Mouse (Mus musculus) hematopoietic stem cell, adult 5-6 weeks (primary cell): ENCODE data around the gene Sdccag8. TPM values are rescaled to one million over a fixed set of nuclear protein-coding genes. Genes with fewer than 3 reads are reported as not detected.

Source experiments
- ATAC-seq, 2 experiments: fragments of 125-278 bp in 1 of 2; replicated peaks in 1 of 2; 2 replicates each; pipeline ENCODE4 v1.8.0; 2016 to 2017; ENCODE audit warnings: inconsistent platforms in 2 of 2, mild to moderate bottlenecking in 2 of 2, moderate number of reproducible peaks in 2 of 2, low read depth in 1 of 2, moderate TSS enrichment in 1 of 2; ENCODE audit not compliant: low FRiP score in 2 of 2, poor library complexity in 2 of 2, severe bottlenecking in 2 of 2, insufficient read depth in 1 of 2, low TSS enrichment in 1 of 2
- total RNA-seq: library from RNA; stranded (forward); fragments of 172-1452, 232-1000 nt; gene quantifications from 2 replicates; pipeline ENCODE4 v1.2.3, GENCODE M21; 2017

The Sdccag8 gene
- total RNA-seq, 1 experiment from 2014 or later, result 36.5 TPM

DNA sequence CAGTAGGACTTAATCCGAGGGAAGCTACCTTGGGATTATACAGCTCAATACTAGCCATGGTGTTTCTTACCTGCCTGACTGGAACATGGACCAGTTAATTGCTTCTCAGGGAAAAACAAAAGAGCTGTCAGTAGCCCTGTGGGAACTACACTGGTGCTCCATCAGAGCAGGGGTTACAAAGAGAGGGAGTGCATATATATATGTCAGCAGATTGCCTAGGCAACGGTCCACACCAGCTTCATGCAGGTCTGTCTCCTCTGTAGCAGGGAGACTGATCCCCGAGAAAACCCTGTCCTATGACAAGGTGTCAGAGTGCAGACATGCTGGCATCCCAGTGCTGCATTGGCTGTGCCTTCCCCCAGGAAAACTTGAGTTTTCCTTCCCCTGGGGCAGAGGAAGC, 195.6 kb downstream of the Sdccag8 start:
- no peak for ATAC-seq

DNA sequence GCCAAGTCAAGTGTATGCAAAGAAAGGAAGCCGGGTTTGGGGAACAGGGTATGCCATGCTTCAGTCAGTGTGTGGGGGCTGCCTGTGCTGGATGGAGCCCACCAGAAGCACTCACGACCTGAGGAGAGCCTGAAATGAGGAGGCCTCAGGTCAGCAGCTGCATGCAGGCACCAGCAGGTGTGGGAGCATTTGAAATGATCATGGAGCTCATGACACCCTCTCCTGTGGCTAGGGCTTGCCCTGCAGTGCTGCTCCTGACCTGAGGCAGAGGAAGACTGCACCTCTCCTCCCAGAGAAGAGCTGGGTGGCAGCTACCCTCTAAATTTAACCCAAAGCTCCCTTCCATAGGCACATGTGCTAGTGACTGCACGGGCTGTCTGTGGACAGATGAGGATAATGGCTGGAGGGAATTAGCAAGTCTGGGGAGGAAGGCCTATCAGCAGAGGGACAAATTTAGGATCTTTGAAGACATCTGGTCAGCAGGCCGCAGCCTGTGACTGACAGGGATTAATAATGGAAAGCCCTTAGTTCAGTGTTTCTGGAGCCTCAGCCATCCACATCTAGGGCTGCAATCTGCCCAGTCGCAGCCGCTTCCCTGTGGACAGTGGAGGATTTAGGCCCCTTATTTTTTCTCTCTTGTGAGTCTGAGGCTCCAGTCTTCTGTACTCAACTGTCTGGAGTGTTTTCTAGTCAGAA, 196.3 kb downstream of the Sdccag8 start:
- ATAC-seq, result no peak

DNA sequence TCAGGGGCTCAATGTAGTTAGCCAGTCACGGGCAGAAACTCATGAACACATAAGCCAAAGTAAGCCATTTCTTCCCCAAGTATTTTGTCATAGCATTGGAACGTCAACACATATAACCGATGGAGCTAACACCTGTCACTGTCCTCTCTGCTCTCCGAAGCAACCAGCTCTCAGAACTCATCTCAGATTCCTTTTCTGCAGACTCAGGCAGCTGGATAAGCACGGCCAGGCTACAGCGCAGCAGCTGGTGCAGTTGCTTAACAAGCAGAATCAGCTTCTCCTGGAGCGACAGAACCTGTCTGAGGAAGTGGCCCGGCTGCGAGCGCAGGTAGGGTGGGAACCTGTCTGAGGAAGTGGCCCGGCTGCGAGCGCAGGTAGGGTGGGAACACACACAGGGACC, 197.2 kb downstream of the Sdccag8 start:
- no peak for ATAC-seq

DNA sequence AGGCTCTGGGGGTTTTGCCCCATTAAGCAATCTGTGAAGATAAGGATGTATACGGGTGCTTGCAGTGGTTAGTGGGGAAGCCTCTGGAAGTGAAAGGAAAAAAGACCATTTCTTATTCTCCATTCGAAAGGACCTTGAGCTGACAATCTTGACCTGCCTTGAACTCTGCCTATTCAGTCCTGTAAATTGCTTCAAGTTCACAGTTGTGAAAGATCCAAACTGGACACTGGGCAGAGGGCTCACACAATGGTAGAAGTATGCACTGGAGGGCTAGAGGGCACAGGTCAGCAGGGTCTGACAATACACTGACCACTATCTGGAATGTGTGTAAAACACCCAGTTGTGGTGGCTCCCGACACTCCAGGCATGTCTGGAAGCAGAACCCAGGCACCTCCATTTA, 198.3 kb downstream of the Sdccag8 start:
- ATAC-seq, result no peak

DNA sequence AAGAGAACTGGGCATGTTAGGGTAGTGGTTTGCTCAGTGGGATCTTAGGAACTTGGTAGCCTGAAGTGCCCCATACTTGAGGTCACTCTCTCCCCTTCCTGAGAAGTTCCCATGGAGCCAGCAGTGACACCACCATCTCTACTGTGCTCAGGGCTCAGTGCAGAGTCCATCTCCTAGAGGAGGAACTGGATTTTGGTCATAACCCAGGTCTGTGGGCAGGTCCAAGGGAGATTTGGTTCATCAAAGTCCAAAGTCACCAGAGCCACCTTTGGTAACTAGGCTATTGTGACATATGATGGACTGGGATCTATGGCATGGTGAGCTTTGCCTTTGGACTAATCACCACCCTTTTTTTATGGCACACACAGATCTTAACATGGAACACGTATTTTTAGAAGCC, 198.9 kb downstream of the Sdccag8 start:
- ATAC-seq, result no peak

DNA sequence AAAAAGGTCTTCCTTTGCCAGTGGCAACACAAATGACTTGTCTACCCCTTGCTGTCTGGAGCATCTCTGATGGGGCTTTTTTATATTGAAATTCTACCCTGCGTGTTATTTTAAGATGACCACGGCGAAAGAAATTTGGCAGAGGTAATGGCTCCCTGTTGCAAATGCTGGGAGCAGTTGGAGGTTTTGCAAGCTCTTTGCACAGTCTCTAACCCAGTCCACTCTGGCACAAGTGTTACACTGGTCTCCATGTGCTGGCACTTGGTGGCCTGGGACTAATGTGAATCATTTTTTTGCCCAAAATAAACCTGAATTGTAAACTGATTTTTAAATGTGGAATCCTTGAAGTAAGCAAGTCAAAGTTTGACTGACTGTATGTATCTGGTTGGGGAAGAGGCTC, 199.3 kb downstream of the Sdccag8 start:
- no peak for ATAC-seq

DNA sequence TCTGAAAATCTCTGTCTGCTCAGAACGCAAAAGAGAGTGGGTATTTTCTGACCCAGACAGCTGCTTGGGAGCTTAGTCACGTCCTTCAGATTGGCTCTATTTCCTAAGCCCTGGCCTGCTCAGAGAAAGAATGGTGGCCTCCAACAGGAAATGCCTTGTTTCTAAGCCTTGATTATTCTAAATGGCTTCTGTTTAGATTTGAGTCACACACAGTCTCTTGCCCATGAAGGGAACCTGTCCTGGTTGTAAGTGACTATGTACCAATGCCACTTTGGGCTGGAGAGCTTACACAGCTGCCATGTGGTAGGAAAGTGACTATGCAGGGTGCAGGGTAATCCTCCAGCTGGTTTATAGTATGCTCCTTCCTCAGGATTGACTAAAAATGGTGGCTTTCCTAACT, 199.9 kb downstream of the Sdccag8 start:
- ATAC-seq, result no peak

DNA sequence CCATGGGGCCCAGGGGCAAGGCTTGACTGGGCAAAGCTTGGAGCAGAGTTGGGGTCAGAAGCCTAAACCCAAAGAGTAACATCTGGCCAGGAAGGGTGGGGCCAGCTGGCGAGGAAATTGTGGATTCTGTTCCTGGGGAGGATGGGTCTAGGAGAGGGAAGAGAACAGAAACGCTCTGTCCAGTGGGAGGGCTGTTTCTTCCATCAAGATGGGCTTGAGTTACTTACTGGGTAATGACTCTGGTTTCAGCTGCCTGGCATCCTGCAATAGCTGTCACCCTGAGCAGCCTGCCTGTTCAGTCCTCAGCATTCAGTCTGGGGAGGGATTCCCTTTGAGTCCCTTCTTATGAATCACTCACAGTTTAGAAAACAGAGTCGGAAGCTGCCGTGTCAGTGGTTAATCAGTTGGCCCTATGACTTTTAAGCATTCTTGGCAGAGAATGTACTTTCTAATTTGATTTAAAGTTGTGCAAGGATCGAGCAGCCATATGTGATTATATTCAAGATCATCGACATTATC, 200.5 kb downstream of the Sdccag8 start:
- no peak for ATAC-seq

DNA sequence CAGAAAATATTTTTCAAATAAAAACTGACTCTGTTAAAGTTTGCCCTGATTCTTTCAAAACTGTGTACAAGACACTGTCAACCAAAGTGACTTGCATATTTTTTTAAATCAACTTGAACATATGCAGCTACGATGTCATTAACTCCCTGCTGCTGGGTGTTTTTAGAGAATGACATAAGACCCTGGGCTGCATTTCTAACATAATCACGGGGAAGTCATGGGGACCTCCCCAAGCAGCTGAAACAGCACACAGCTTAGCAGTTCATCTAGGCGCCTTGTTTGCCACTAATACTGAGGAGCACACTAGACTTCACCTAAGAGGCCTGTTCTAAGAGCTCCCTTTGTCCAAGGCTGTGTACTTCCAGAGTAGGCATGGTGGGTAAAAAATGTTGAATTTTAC, 201.5 kb downstream of the Sdccag8 start:
- ATAC-seq, result no peak

DNA sequence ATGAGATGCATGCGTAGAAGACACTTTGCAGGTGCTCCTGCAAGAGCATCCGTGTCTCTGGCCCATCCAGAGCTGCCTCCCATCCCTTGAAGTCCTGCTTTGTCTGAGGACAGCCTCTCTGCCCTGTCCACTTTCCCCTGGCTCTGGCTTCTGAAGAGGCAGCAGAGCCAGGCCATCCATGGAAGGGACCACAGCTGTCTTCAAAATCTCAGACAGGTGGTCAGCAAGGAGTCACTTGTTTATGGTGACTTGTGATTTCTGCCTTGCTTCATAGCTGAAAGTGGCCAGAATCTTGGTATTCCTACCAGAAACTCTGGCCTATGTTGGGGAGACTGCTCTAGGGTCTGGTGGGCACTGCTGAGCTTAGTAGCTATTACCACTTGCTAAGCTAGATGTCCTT, 202.3 kb downstream of the Sdccag8 start:
- ATAC-seq, result no peak

DNA sequence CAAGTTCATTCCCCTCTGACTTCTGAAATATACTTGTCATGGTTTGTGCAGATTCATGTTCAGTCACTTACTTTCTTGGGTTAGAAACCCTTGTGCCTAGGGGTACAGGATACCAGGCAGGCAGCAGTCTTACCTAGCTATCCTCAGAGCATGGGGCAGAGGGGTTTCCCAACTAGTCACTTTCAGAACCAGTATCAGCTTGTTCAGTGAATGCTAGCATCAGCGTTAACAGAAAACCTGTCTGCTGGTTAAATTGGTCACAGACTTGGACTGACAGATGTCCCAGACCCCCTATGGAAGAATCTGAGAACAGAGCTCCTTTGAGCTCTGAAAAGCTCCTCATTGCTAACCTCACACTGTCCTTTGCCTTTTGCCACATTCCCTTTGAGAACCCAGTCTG, 204.3 kb downstream of the Sdccag8 start:
- no peak for ATAC-seq

DNA sequence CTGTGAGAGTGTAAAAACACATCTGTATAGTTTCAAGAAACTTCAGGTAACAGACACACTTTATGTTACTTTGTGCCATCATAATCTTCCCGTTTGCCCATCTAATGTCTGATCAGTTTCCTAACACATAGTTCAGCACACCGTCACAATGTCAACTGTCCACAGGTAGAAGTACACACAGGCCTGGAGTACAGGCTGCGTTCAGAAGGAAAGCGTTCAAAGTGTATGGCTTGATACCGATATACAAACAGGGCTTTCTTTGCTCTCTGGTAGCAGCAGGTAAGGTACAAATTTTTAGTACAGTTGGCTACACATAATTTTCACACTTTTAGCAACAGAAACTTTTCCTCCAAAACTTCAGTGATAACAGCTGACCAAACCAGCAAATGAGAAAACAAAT, 205.2 kb downstream of the Sdccag8 start:
- ATAC-seq, result no peak

DNA sequence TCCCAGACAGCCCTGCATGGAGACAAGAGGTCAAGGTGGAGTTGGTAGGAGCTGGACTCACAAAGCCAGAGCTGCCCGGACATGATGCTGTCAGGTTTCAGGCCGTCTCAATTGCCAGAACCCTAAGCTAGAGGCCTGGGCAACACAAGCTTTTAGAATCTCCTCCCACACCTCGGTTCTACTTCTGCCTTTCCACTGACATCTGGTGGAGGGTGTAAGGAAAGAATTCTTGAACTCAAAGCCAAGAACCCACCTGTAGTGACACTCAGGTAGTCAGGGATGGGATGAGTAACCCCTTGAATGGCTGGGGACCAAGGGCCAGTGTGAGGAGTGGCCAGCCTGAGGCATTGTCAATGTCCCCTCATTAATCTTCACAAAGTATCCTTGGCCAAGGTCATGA, 208.3 kb downstream of the Sdccag8 start:
- no peak for ATAC-seq

DNA sequence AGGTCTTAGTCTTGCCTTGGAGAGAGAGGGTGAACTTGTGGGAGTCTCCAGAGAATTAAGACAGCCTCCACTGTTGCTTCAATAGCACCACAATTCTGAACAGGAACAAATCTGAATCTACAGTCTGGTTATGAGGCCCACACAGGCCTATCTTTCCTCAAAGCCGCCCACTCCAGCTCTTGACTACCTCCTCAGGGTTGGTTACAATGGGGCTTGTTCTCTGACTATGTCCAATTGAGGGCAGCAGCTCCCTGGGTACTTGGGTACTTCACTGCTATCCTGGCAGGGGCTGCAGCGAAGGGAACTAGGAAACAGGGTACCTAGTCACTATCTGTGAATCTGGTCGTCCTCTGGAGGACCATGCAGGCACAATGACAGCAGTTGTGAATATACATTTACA, 213.2 kb downstream of the Sdccag8 start:
- no peak for ATAC-seq

DNA sequence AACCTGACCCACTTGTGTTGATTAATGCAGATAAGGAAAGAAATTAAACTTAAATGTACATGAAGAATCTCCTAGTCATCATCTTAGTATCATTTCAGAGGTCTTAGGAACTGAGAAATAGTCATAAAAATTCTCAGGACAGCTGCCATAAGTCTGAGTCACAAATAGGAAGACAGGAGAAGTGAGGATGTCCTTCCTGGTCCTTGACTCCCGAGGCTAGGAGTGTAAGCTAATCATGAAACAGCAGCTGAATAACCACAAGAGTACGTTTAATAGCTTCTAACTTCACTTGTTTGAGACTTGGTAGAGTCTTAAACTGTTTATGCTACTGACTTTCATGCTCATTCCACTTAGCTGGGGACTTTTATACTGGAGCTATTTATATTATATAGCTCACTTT, 214.6 kb downstream of the Sdccag8 start:
- ATAC-seq, result no peak

DNA sequence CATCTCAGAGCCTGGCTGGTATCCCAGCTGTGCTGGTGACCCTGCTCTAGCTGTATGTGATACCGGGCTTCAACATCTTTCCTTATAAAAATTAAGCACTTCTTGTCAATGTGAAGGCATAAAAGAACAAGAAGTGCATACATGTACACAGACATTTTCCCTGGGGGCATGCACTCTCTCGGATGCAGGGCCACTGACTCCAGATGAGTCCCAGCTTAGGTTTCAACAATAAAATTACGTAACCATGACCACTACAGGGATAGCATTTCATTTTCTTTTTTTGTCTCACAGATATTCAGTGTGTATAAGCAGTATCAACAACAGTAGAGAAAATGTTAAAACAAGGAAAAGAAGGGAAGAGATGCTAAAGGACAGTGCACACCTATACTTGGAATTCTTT, 216.2 kb downstream of the Sdccag8 start:
- no peak for ATAC-seq

DNA sequence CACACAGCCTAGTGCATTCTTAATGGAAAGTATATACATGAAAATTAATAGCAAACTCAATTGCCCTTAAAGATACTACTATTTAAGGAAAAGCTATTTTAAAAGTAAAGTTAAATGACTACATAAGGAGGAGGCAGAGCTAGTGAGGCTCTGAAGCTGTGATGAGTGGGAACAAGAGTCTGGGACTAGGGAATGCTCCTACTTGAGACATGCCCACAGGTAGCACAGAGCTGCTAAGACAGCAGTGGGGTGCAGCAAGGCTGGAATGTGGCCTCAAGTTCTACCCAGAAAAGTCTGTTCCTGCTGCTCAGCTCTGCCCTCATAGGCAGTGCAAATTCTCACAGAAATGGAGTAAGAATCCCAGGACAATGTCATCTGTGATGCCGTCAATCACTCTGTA, 216.7 kb downstream of the Sdccag8 start:
- no peak for ATAC-seq

DNA sequence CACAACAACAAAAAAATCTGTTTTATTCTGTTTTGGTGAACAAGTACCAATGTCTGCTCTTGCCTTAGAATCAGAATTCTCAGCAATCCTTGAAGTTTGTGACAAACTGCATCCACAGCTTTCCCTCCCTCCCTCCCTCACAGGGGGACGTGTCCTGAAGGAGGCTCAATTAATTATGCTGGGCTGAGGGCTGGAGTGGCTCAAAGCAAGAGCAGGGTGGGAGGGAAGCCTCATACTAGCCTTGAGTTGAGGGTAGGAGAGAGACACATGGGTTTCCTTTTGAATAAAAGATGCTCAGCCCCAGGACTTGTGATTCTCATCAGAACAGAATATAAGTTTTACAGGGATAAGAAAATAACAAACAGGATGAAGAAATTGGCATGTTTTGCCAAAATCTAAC, 217.8 kb downstream of the Sdccag8 start:
- ATAC-seq, result no peak

DNA sequence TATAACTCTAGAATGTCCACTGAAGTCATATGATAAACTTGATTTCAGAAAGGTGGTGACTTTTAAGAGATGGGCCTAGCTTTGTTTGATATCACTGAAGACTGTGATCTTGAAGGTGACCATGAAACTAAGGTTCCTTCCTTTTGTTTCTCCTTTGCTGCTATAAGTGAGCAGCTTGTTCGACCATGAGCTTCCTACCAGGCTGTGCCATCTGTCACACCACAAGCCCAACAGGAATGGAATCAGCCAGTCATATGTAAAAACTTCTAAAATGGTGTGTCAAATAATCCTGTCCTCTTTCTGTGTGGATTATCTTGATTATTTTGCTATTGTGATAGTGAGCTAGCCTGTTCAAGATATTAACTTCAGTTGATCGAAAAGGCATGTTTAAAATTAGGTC, 221.0 kb downstream of the Sdccag8 start:
- ATAC-seq, result no peak
